Mouse (Mus musculus): Measurements from ENCODE around the gene Galnt10.

GRCm38 (mm10) chr11:57747294-57748080 is 102.2 kb downstream of the Galnt10 start:
- no peak for TF ChIP-seq POLR2A (IDR thresholded peaks at IDR 0.05; ENCODE audit: insufficient read length, low read depth)
- no peak for TF ChIP-seq TCF12 (IDR thresholded peaks at IDR 0.05; ENCODE audit: insufficient read depth, poor library complexity, severe bottlenecking)
- no peak for TF ChIP-seq MAX (IDR thresholded peaks at IDR 0.05; ENCODE audit: low read depth)
- TF ChIP-seq MYOD1 (IDR thresholded peaks at IDR 0.05; ENCODE audit: control insufficient read depth in 1 of 3, insufficient read length in 2 of 3, low read depth in 2 of 3), result peak in 1 of 3 experiments; percentile 77
- TF ChIP-seq USF1 (IDR thresholded peaks at IDR 0.05; ENCODE audit: low read depth), result no peak
- no peak for TF ChIP-seq E2F4 (IDR thresholded peaks at IDR 0.05; ENCODE audit: insufficient read depth)

All from myocyte (in vitro differentiated cells).